Mouse (Mus musculus) forebrain, embryonic 11.5 days (tissue): Measurements from ENCODE around the gene Pdp2. TPM values are rescaled to one million over a fixed set of nuclear protein-coding genes. Genes with fewer than 3 reads are reported as not detected.

Experiments
- ATAC-seq: fragments of 200-750 bp; cut with Nextera tagmentation; replicated peaks from 2 replicates; pipeline ENCODE4 v1.8.0; 2017; ENCODE audit warnings: moderate TSS enrichment; ENCODE audit not compliant: low FRiP score
- DNase-seq: peaks from one replicate; pipeline ENCODE4 v3.0.0-alpha.2; 2017; ENCODE audit warnings: low spot score
- H3K27ac ChIP-seq: fragments of 300-500 bp; sonication (generic); 2 replicates; pipeline ENCODE4 v1.5.1; 2014; ENCODE audit warnings: low read depth, low read length
- H3K27me3 ChIP-seq: fragments of 300-500 bp; sonication (generic); 2 replicates; pipeline ENCODE4 v1.6.1; 2014; ENCODE audit warnings: mild to moderate bottlenecking, low read length, mixed read lengths; ENCODE audit not compliant: control insufficient read depth, insufficient read depth
- H3K36me3 ChIP-seq: fragments of 300-500 bp; sonication (generic); 2 replicates; pipeline ENCODE4 v1.6.1; 2014; ENCODE audit warnings: mild to moderate bottlenecking, low read length, moderate library complexity, mixed read lengths; ENCODE audit not compliant: control insufficient read depth, insufficient read depth
- H3K4me1 ChIP-seq: fragments of 300-500 bp; sonication (generic); replicated peaks from 2 replicates; pipeline ENCODE4 v1.6.1; 2014; ENCODE audit warnings: low read length, mixed read lengths; ENCODE audit not compliant: control insufficient read depth, insufficient read depth
- H3K4me2 ChIP-seq: fragments of 300-500 bp; sonication (generic); 2 replicates; pipeline ENCODE4 v1.6.1; 2014; ENCODE audit warnings: low read depth, mild to moderate bottlenecking, low read length, moderate library complexity, mixed read lengths; ENCODE audit not compliant: severe bottlenecking
- H3K4me3 ChIP-seq: fragments of 300-500 bp; sonication (generic); 2 replicates; pipeline ENCODE4 v1.5.1; 2014; ENCODE audit warnings: low read depth, low read length
- H3K9ac ChIP-seq: fragments of 300-500 bp; sonication (generic); 2 replicates; pipeline ENCODE4 v1.6.1; 2014; ENCODE audit warnings: low read length
- H3K9me3 ChIP-seq: fragments of 300-500 bp; sonication (generic); 2 replicates; pipeline ENCODE4 v1.6.1; 2016; ENCODE audit warnings: low read length, mixed read lengths; ENCODE audit not compliant: control insufficient read depth
- WGBS: fragments of 180-500 bp; shearing (Covaris S2); extraction: QIAGEN DNeasy Blood & Tissue Kit; methylation state at CpG from one replicate; pipeline ENCODE4 v1.1.7; 2014; 5-methylcytosine and 5-hydroxymethylcytosine counted together
- polyA plus RNA-seq: library from polyadenylated mRNA; unstranded; fragments of >200 nt; fragmentation: Nextera tagmentation; extraction: Ambion mirVana; gene quantifications from 2 replicates; pipeline ENCODE4 v1.2.1, GENCODE M21; 2014

Gene Pdp2
- polyA plus RNA-seq, 1 experiment from 2014 or later: 18.7 TPM

- Histone ChIP-seq H3K27ac (no peak overlapping the region), H3K4me1 (peaks cover 4% of the 10 kb centered on the region), H3K4me3 (no peak overlapping the region), H3K27me3 (peaks cover 13% of the 10 kb centered on the region), H3K9me3 (no peaks in the 10 kb centered on the region), H3K4me2 (no peak overlapping the region; the same call in 1 of the 2 replicates), H3K36me3 (no peaks in the 10 kb centered on the region), H3K9ac (no peak overlapping the region; the same call in 1 of the 2 replicates)
- ATAC-seq (no peak), DNase-seq (no peak)
- 38% methylated on average over 5 of the region's 5 CpGs for WGBS
Observed at GRCm38 (mm10) chr8:104631975-104632374, 40.7 kb downstream of the Pdp2 start.

DNA sequence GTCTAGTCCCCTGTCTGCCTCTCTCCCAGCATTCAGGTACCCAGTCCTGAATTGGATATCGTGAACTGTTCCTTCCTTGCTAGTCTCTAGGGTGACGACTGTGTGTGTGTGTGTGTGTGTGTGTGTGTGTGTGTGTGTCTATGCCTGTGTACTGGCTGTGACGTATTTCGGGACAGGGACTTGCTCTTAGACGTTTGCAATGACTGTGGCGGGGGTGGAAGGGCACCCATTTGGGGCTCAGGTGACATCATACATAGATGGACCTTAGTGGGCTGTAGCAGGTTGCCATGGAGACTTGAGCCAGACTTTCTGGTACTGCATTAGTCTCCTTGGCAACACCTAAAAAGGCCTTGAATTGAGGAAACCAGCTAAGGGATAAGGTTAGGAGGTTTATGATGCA, 41.2 kb downstream of the Pdp2 start:
- Histone ChIP-seq H3K9me3 (no peaks in the 10 kb centered on the region), H3K9ac (no peak overlapping the region; the same call in 1 of the 2 replicates), H3K4me3 (no peak overlapping the region), H3K27ac (no peak overlapping the region), H3K27me3 (peaks cover 13% of the 10 kb centered on the region), H3K4me2 (no peak overlapping the region), H3K36me3 (no peaks in the 10 kb centered on the region), H3K4me1 (peaks cover 4% of the 10 kb centered on the region)
- DNase-seq: no peak
- ATAC-seq: no peak
- 60% methylated on average over 6 of the region's 6 CpGs for WGBS

DNA sequence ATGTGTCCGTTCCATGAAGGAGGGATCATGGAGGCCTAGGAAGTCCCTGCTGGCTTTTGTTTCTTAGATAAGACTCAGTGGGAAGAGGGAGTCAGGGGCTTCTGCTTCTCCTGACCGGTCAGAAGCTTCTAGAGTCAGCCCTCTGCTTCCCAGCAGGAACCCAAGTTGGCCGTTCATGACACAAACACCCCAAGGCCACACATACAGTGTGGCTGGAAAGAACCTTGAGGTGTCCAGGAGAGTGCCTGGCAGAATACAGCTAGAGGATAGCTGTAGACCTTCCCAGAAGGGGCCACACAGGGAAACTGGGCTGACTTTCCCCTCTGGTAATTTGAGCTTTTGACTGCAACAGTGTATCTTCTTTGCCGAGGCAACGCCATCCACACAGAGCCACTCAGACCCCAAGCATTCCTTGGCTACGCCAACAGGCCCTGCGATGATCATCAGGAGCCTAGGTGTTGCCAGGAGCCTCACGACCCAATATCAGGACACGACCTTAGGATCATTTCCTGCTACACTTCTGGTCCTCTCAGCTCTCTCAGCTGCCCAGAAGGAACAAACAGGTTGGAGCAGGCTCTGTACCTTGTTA, 42.0 kb downstream of the Pdp2 start:
- H3K27ac ChIP-seq: no peak overlapping the region
- no peak overlapping the region for H3K4me3 ChIP-seq
- ATAC-seq: no peak
- no peaks in the 10 kb centered on the region; the same call in 1 of the 2 replicates for H3K36me3 ChIP-seq
- no peak for DNase-seq
- no peaks in the 10 kb centered on the region for H3K9me3 ChIP-seq
- H3K27me3 ChIP-seq: peaks cover 13% of the 10 kb centered on the region
- WGBS: 59% methylated on average over 9 of the region's 9 CpGs
- no peak overlapping the region for H3K9ac ChIP-seq
- H3K4me1 ChIP-seq: peaks cover 4% of the 10 kb centered on the region
- H3K4me2 ChIP-seq: no peak overlapping the region

DNA sequence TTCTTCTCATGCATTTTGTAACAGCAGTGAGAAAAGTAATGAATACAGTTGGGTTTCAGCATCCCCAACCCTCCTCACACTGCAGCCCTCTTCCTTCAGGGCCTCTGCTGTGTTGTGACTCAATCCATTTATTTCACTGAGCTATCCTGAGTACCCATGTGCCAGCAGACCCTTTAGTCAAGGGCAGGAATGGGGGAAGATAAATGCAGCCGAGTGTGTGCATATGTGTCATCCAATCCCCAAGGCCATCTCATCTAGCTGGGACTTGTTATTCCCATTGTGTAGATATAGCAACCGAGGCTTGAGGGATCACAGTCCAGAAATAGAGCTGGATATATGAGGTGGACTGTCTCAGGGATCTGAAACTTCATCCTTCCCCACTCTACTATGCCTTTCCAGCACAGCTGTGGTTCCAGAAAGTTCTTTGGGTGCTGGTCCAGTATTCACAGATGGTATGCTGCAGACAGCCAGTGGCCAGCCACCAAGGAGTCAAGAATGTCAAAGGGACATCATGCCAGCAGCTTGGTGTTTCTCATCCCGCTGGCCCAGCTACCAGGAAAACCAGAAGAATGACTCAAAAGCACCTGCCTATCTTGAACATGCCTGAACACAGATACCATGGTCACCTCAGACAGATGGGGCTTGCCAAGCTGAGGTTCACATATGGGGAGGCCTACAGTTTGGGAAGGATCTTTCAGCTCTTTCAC, 43.9 kb downstream of the Pdp2 start:
- H3K27me3 ChIP-seq: peaks cover 4% of the 10 kb centered on the region
- H3K9me3 ChIP-seq: no peaks in the 10 kb centered on the region
- H3K4me2 ChIP-seq: no peak overlapping the region
- no peak overlapping the region for H3K27ac ChIP-seq
- H3K4me1 ChIP-seq: peaks cover 5% of the 10 kb centered on the region
- H3K9ac ChIP-seq: no peak overlapping the region
- DNase-seq (peak; percentile 39), ATAC-seq (no peak)
- no peak overlapping the region for H3K4me3 ChIP-seq
- 90% methylated on average over 3 of the region's 3 CpGs for WGBS
- H3K36me3 ChIP-seq: no peaks in the 10 kb centered on the region; the same call in 1 of the 2 replicates

DNA sequence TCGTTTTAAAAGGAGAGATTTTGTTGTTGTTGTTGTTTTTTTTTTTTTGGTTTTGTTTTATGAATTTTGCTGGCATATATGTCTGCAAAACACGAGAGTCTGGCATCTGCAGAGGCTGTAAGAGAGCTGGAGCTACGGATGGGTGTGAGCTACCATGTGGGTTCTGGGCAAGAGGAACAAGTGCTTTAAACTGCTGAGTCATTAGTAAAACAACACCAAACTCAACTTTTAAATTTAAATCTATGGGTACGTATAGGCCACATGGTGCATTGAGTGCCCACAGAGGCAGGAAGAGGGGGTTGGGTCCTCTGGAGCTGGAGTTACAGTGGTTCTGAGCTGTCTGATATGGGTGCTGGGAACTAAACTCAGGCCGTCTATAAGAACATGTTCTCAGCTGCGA, 46.8 kb downstream of the Pdp2 start:
- Histone ChIP-seq H3K9ac (no peak overlapping the region), H3K4me2 (no peak overlapping the region), H3K27ac (no peak overlapping the region), H3K4me3 (no peak overlapping the region), H3K27me3 (no peaks in the 10 kb centered on the region), H3K9me3 (no peaks in the 10 kb centered on the region), H3K36me3 (no peaks in the 10 kb centered on the region; the same call in 1 of the 2 replicates), H3K4me1 (peaks cover 12% of the 10 kb centered on the region; the same call in 1 of the 2 replicates)
- DNase-seq (no peak), ATAC-seq (no peak)
- WGBS: 90% methylated on average over 6 of the region's 6 CpGs

- ATAC-seq (no peak), DNase-seq (no peak)
- H3K9ac ChIP-seq: peak overlapping the region; percentile 80
- no peaks in the 10 kb centered on the region for H3K27me3 ChIP-seq
- 87% methylated on average over 7 of the region's 7 CpGs for WGBS
- H3K4me2 ChIP-seq: peak overlapping the region; percentile 64
- H3K4me3 ChIP-seq: peak overlapping the region; percentile 87; the same call in 1 of the 2 replicates
- no peaks in the 10 kb centered on the region for H3K9me3 ChIP-seq
- H3K27ac ChIP-seq: no peak overlapping the region
- no peaks in the 10 kb centered on the region; the same call in 1 of the 2 replicates for H3K36me3 ChIP-seq
- peaks cover 12% of the 10 kb centered on the region; the same call in 1 of the 2 replicates for H3K4me1 ChIP-seq
Observed at GRCm38 (mm10) chr8:104640241-104640640, 49.0 kb downstream of the Pdp2 start.

DNA sequence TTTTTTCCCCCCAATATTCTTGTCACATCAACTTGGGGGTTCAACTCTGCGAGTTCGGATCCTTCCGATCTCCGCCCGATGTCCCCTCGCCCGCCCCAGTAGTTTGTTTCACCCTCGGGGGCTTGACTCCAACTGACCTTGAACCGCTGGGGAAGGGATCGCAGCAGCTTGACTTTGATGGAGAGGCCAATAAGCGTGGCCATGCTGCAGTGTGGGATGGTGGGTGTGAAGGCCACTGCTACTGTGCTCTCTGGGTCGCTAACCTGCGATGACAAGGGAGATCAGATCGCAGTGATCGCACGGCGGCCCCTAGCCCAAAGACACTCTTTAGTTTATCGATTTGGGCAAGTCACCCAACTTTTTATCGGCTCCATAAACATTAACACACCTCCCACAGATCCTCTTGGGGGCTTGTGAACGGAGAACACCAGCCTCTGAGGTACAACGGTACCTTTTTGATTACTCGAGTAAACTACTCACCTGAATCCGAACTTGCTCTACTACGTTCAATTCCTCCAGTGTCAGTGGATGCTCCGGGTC, 49.6 kb downstream of the Pdp2 start:
- no peak for DNase-seq
- Histone ChIP-seq H3K9ac (peak overlapping the region; percentile 80), H3K4me3 (peak overlapping the region; percentile 87), H3K36me3 (no peaks in the 10 kb centered on the region; the same call in 1 of the 2 replicates), H3K9me3 (no peaks in the 10 kb centered on the region), H3K27ac (no peak overlapping the region), H3K4me2 (peak overlapping the region; percentile 64), H3K27me3 (no peaks in the 10 kb centered on the region), H3K4me1 (peaks cover 12% of the 10 kb centered on the region; the same call in 1 of the 2 replicates)
- ATAC-seq: no peak
- WGBS: 13% methylated on average over 25 of the region's 25 CpGs

- peak; percentile 95 for ATAC-seq
- H3K27me3 ChIP-seq: no peaks in the 10 kb centered on the region
- H3K4me3 ChIP-seq: peak within 1 kb of the TSS; percentile 87
- H3K27ac ChIP-seq: 0 out of 2 replicates have a peak within 1 kb of the TSS, but pooled peaks have one; percentile 15
- H3K4me1 ChIP-seq: peaks cover 12% of the 10 kb centered on the region; the same call in 1 of the 2 replicates
- WGBS: under 1% methylated on average over 66 of the region's 66 CpGs
- peak within 1 kb of the TSS; percentile 64 for H3K4me2 ChIP-seq
- peak; percentile 90 for DNase-seq
- no peaks in the 10 kb centered on the region for H3K9me3 ChIP-seq
- H3K36me3 ChIP-seq: no peaks in the 10 kb centered on the region; the same call in 1 of the 2 replicates
- H3K9ac ChIP-seq: peak within 1 kb of the TSS; percentile 80
Observed at GRCm38 (mm10) chr8:104641426-104642323, 50.4 kb downstream of the Pdp2 start, which contains the start of gene Ciao2b. Gene Ciao2b, minus strand, starts transcription at chr8:104641965.
